Mouse (Mus musculus) stomach, embryonic 14.5 days (tissue): ENCODE measurements around the gene Rbm34. TPM values are rescaled to one million over a fixed set of nuclear protein-coding genes. Genes with fewer than 3 reads are reported as not detected.

Experiments used
- ATAC-seq: fragments of 200-750 bp; cut with Nextera tagmentation; 2 replicates; pipeline ENCODE4 v1.8.0; 2017; ENCODE audit warnings: low read depth, moderate TSS enrichment; ENCODE audit not compliant: insufficient number of reproducible peaks, insufficient read depth, low FRiP score
- H3K27ac ChIP-seq: fragments of 300-500 bp; sonication (generic); 2 replicates; pipeline ENCODE4 v1.5.1; 2014; ENCODE audit warnings: mild to moderate bottlenecking, low read length, moderate library complexity, mixed read lengths
- H3K27me3 ChIP-seq: fragments of 300-500 bp; sonication (generic); 2 replicates; pipeline ENCODE4 v1.6.1; 2014; ENCODE audit warnings: low read length, control low read depth, mixed read lengths; ENCODE audit not compliant: control insufficient read depth, insufficient read depth
- H3K36me3 ChIP-seq: fragments of 300-500 bp; sonication (generic); 2 replicates; pipeline ENCODE4 v1.6.1; 2014; ENCODE audit warnings: mild to moderate bottlenecking, control low read depth, low read length, moderate library complexity, mixed read lengths; ENCODE audit not compliant: control insufficient read depth, insufficient read depth
- H3K4me1 ChIP-seq: fragments of 300-500 bp; sonication (generic); 2 replicates; pipeline ENCODE4 v1.6.1; 2014; ENCODE audit warnings: low read length, control low read depth, mixed read lengths; ENCODE audit not compliant: control insufficient read depth, insufficient read depth
- H3K4me2 ChIP-seq: fragments of 300-500 bp; sonication (generic); replicated peaks from 2 replicates; pipeline ENCODE4 v1.6.1; 2014; ENCODE audit warnings: low read depth, low read length, control low read depth
- H3K4me3 ChIP-seq: fragments of 300-500 bp; sonication (generic); 2 replicates; pipeline ENCODE4 v1.5.1; 2014; ENCODE audit warnings: low read depth, low read length, control low read depth
- H3K9ac ChIP-seq: fragments of 300-500 bp; sonication (generic); replicated peaks from 2 replicates; pipeline ENCODE4 v1.6.1; 2014; ENCODE audit warnings: low read depth, mild to moderate bottlenecking, control low read depth, low read length, moderate library complexity, mixed read lengths
- H3K9me3 ChIP-seq: fragments of 300-500 bp; sonication (generic); 2 replicates; pipeline ENCODE4 v1.6.1; 2016; ENCODE audit warnings: low read depth, low read length, control low read depth; ENCODE audit not compliant: control insufficient read depth
- WGBS: fragments of 180-500 bp; shearing (Covaris S2); extraction: QIAGEN DNeasy Blood & Tissue Kit; methylation state at CpG from one replicate; pipeline ENCODE4 v1.1.7; 2014; 5-methylcytosine and 5-hydroxymethylcytosine counted together
- polyA plus RNA-seq: library from polyadenylated mRNA; unstranded; fragments of >200 nt; fragmentation: Nextera tagmentation; extraction: Ambion mirVana; gene quantifications from 2 replicates; pipeline ENCODE4 v1.2.1, GENCODE M21; 2014

The Rbm34 gene
- polyA plus RNA-seq, 1 experiment from 2014 or later, result 25.0 TPM

GRCm38 (mm10) chr8:126920845-126921244 is 50.0 kb downstream of the Rbm34 start:
- Histone ChIP-seq H3K36me3 (no peaks in the 10 kb centered on the region), H3K9me3 (no peaks in the 10 kb centered on the region), H3K4me2 (no peak overlapping the region), H3K9ac (no peak overlapping the region), H3K27me3 (no peaks in the 10 kb centered on the region), H3K4me1 (peaks cover 6% of the 10 kb centered on the region; the same call in 1 of the 2 replicates), H3K27ac (no peak overlapping the region), H3K4me3 (no peak overlapping the region)
- ATAC-seq, result peak; percentile 69
- 14% methylated on average over 3 of the region's 3 CpGs for WGBS

- Histone ChIP-seq H3K9ac (no peak overlapping the region), H3K27me3 (no peaks in the 10 kb centered on the region), H3K4me3 (no peak overlapping the region), H3K9me3 (no peaks in the 10 kb centered on the region), H3K4me1 (peaks cover 6% of the 10 kb centered on the region; the same call in 1 of the 2 replicates), H3K4me2 (no peak overlapping the region), H3K27ac (no peak overlapping the region), H3K36me3 (no peaks in the 10 kb centered on the region)
- no peak for ATAC-seq
- 82% methylated on average over 6 of the region's 6 CpGs for WGBS
Observed at GRCm38 (mm10) chr8:126920386-126920785, 50.5 kb downstream of the Rbm34 start.

GRCm38 (mm10) chr8:126919703-126920102 is 51.2 kb downstream of the Rbm34 start:
- Histone ChIP-seq H3K36me3 (no peaks in the 10 kb centered on the region), H3K27me3 (no peaks in the 10 kb centered on the region), H3K4me3 (no peak overlapping the region), H3K27ac (no peak overlapping the region), H3K9ac (no peak overlapping the region), H3K4me2 (no peak overlapping the region), H3K9me3 (no peaks in the 10 kb centered on the region), H3K4me1 (peaks cover 6% of the 10 kb centered on the region; the same call in 1 of the 2 replicates)
- ATAC-seq, result no peak
- 87% methylated on average over 5 of the region's 5 CpGs for WGBS

GRCm38 (mm10) chr8:126919255-126919654 is 51.6 kb downstream of the Rbm34 start:
- Histone ChIP-seq H3K9ac (no peak overlapping the region), H3K9me3 (no peaks in the 10 kb centered on the region), H3K4me3 (no peak overlapping the region), H3K36me3 (no peaks in the 10 kb centered on the region), H3K4me2 (no peak overlapping the region), H3K27me3 (no peaks in the 10 kb centered on the region), H3K27ac (no peak overlapping the region), H3K4me1 (peaks cover 6% of the 10 kb centered on the region; the same call in 1 of the 2 replicates)
- no peak for ATAC-seq
- WGBS, result 67% methylated on average over 2 of the region's 2 CpGs

- no peak for ATAC-seq
- H3K9ac ChIP-seq, result no peak overlapping the region
- H3K4me3 ChIP-seq, result no peak overlapping the region
- H3K27me3 ChIP-seq, result no peaks in the 10 kb centered on the region
- no peak overlapping the region for H3K27ac ChIP-seq
- H3K36me3 ChIP-seq, result no peaks in the 10 kb centered on the region
- H3K4me1 ChIP-seq, result peaks cover 9% of the 10 kb centered on the region; the same call in 1 of the 2 replicates
- WGBS, result 96% methylated on average over 1 of the region's 1 CpGs
- no peaks in the 10 kb centered on the region for H3K9me3 ChIP-seq
- H3K4me2 ChIP-seq, result no peak overlapping the region
Observed at GRCm38 (mm10) chr8:126918356-126918755, 52.5 kb downstream of the Rbm34 start.

GRCm38 (mm10) chr8:126917179-126917905 is 53.5 kb downstream of the Rbm34 start:
- H3K27me3 ChIP-seq, result no peaks in the 10 kb centered on the region
- H3K4me2 ChIP-seq, result no peak overlapping the region
- no peak overlapping the region for H3K9ac ChIP-seq
- no peaks in the 10 kb centered on the region for H3K9me3 ChIP-seq
- WGBS, result 59% methylated on average over 6 of the region's 6 CpGs
- H3K4me3 ChIP-seq, result no peak overlapping the region
- no peaks in the 10 kb centered on the region for H3K36me3 ChIP-seq
- H3K27ac ChIP-seq, result no peak overlapping the region
- no peak for ATAC-seq
- H3K4me1 ChIP-seq, result peaks cover 11% of the 10 kb centered on the region; the same call in 1 of the 2 replicates

GRCm38 (mm10) chr8:126916611-126917010 is 54.3 kb downstream of the Rbm34 start:
- Histone ChIP-seq H3K9ac (no peak overlapping the region), H3K27ac (no peak overlapping the region), H3K4me2 (no peak overlapping the region), H3K9me3 (no peaks in the 10 kb centered on the region), H3K4me1 (peaks cover 11% of the 10 kb centered on the region; the same call in 1 of the 2 replicates), H3K27me3 (no peaks in the 10 kb centered on the region), H3K4me3 (no peak overlapping the region), H3K36me3 (no peaks in the 10 kb centered on the region)
- no peak for ATAC-seq
- WGBS, result 78% methylated on average over 4 of the region's 4 CpGs

GRCm38 (mm10) chr8:126914609-126915375 is 56.1 kb downstream of the Rbm34 start:
- no peak for ATAC-seq
- H3K4me2 ChIP-seq, result no peak overlapping the region
- no peaks in the 10 kb centered on the region for H3K36me3 ChIP-seq
- H3K4me1 ChIP-seq, result peaks cover 11% of the 10 kb centered on the region; the same call in 1 of the 2 replicates
- WGBS, result 36% methylated on average over 10 of the region's 10 CpGs
- no peak overlapping the region for H3K9ac ChIP-seq
- no peak overlapping the region for H3K4me3 ChIP-seq
- no peaks in the 10 kb centered on the region for H3K27me3 ChIP-seq
- no peaks in the 10 kb centered on the region for H3K9me3 ChIP-seq
- H3K27ac ChIP-seq, result no peak overlapping the region
